ENCODE assay signal across 10 mouse cellular contexts in genomic region chr16:95827402-95827737, GRCm38 (mm10).
DNase-seq lines count a peak whose midpoint lies in the region; ATAC-seq and TF ChIP-seq lines count a peak whose summit lies in the region.
"Had no signal": no experiment of that assay in that cellular context is flagged by ENCODE, and none has a peak within 500 bp of the region (broad histone marks: within the 10 kb centered on the region; RNA-seq: fewer than 3 reads in every experiment).

No protein-coding gene starts in this region.

- H3K4me3 ChIP-seq in kidney, postnatal 0 days (replicated peaks; ENCODE audit: low read depth, low read length) = no peak overlapping the region
- H3K4me3 ChIP-seq in embryonic facial prominence, embryonic 14.5 days (ENCODE audit: low read depth, low read length) = no peak overlapping the region
- H3K4me3 ChIP-seq: hindbrain, embryonic 15.5 days had no signal

- no peak for TF ChIP-seq CTCF in kidney, postnatal 0 days (IDR thresholded peaks at IDR 0.05; ENCODE audit: low read depth)

- H3K27me3 ChIP-seq in kidney, postnatal 0 days (ENCODE audit: insufficient read depth, low read length) = no peaks in the 10 kb centered on the region
- H3K27me3 ChIP-seq in embryonic facial prominence, embryonic 14.5 days (replicated peaks; ENCODE audit: control insufficient read depth, insufficient read depth, low read length) = no peaks in the 10 kb centered on the region
- H3K27me3 ChIP-seq: hindbrain, embryonic 15.5 days had no signal

- no peak overlapping the region for H3K27ac ChIP-seq in kidney, postnatal 0 days
- H3K27ac ChIP-seq in embryonic facial prominence, embryonic 14.5 days (replicated peaks; ENCODE audit: low read depth, low read length) = no peak overlapping the region
- H3K27ac ChIP-seq: hindbrain, embryonic 15.5 days had no signal

- 47% methylated on average over 6 of the region's 6 CpGs for WGBS in kidney, postnatal 0 days
- WGBS in embryonic facial prominence, embryonic 14.5 days = 60% methylated on average over 6 of the region's 6 CpGs

- H3K4me2 ChIP-seq in kidney, postnatal 0 days (ENCODE audit: low read length) = no peak overlapping the region
- no peak overlapping the region for H3K4me2 ChIP-seq in embryonic facial prominence, embryonic 14.5 days (ENCODE audit: low read depth, low read length)
- H3K4me2 ChIP-seq: hindbrain, embryonic 15.5 days had no signal

- no peaks in the 10 kb centered on the region for H3K36me3 ChIP-seq in kidney, postnatal 0 days (ENCODE audit: insufficient read depth, low read length)
- no peaks in the 10 kb centered on the region for H3K36me3 ChIP-seq in embryonic facial prominence, embryonic 14.5 days (ENCODE audit: control insufficient read depth, insufficient read depth, low read length)
- H3K36me3 ChIP-seq: hindbrain, embryonic 15.5 days had no signal

- no peak overlapping the region for H3K9ac ChIP-seq in kidney, postnatal 0 days (ENCODE audit: low read depth, low read length)
- no peak overlapping the region for H3K9ac ChIP-seq in embryonic facial prominence, embryonic 14.5 days (ENCODE audit: low read depth, low read length)
- H3K9ac ChIP-seq: hindbrain, embryonic 15.5 days had no signal

- no peaks in the 10 kb centered on the region for H3K9me3 ChIP-seq in kidney, postnatal 0 days (replicated peaks; ENCODE audit: low read length)
- H3K9me3 ChIP-seq in embryonic facial prominence, embryonic 14.5 days (ENCODE audit: control insufficient read depth, low read length) = no peaks in the 10 kb centered on the region
- H3K9me3 ChIP-seq: hindbrain, embryonic 15.5 days had no signal

- peaks cover 25% of the 10 kb centered on the region for H3K4me1 ChIP-seq in kidney, postnatal 0 days (replicated peaks; ENCODE audit: insufficient read depth, low read length)
- peaks cover 30% of the 10 kb centered on the region for H3K4me1 ChIP-seq in embryonic facial prominence, embryonic 14.5 days (ENCODE audit: control insufficient read depth, insufficient read depth, low read length)

- ATAC-seq in kidney, postnatal 0 days (replicated peaks; ENCODE audit: low FRiP score, low read depth) = no peak
- no peak for ATAC-seq in embryonic facial prominence, embryonic 14.5 days (ENCODE audit: low read depth)
- ATAC-seq in megakaryocyte-erythroid progenitor cell, adult 5-6 weeks (replicated peaks; ENCODE audit: low FRiP score, low TSS enrichment, poor library complexity, severe bottlenecking) = no peak; the same call in 1 of the 2 replicates

- peak; percentile 35 for DNase-seq in kidney, postnatal 0 days (ENCODE audit: low spot score)
- DNase-seq in kidney, adult 8-10 months = no peak
- DNase-seq in CD4-positive, CD25-positive, alpha-beta regulatory T cell, adult 2 months (ENCODE audit: low read depth, low spot score) = peak; percentile 74
- DNase-seq in embryonic facial prominence, embryonic 14.5 days (ENCODE audit: low spot score) = peak; percentile 60
- peak; percentile 74 to 81 for DNase-seq in natural killer cell, adult 2 months (ENCODE audit: low spot score in 2 of 2)
- no peak for DNase-seq in cerebellum, postnatal 25 days
- no peak for DNase-seq in yolk sac, embryonic 10.5 days (ENCODE audit: low spot score)
- DNase-seq: cerebellum, adult 9-10 months had no signal

Comparison
In these comparisons a context has a peak if more than half of its experiments do, and no peak if none do; other contexts are left out.
1. DNase-seq: peak in kidney, postnatal 0 days (single experiment), CD4-positive, CD25-positive, alpha-beta regulatory T cell, adult 2 months (single experiment), embryonic facial prominence, embryonic 14.5 days (single experiment) and natural killer cell, adult 2 months (2 of 2); none in kidney, adult 8-10 months (0 of 2), cerebellum, postnatal 25 days (0 of 2) and yolk sac, embryonic 10.5 days (single experiment).